ENCODE assay signal across 8 mouse cellular contexts in the genomic region with DNA sequence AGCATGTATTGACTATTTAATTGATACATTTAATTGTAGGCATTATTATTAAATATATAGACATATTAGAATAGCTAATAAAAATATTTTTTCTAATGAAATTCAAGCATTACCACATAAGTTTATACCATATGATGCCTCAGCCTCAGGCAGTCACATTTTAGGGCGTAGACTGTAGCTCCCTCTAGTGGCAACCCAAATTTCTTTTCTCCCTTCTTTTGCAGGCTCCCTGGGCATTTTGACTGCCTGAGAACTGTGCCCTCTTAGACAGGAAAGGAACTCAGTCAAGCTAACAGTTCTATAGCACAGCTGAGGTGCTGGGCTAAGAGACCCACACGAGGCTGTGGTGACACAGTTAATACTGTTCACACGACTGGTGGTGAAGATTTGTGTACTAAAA. TPM values are rescaled to one million over a fixed set of nuclear protein-coding genes. Genes with fewer than 3 reads are reported as not detected.
A peak's percentile ranks its signal among the peaks of the same experiment; 100 is the strongest.
DNase-seq lines count a peak whose midpoint lies in the region; ATAC-seq and TF ChIP-seq lines count a peak whose summit lies in the region.

No protein-coding gene starts in this region.

- no peaks in the 10 kb centered on the region for H3K4me1 ChIP-seq in forebrain, embryonic 16.5 days (replicated peaks; ENCODE audit: control insufficient read depth, insufficient read depth, low read length)
- H3K4me1 ChIP-seq in kidney, postnatal 0 days (replicated peaks; ENCODE audit: insufficient read depth, low read length): no peaks in the 10 kb centered on the region
- peaks cover 2% of the 10 kb centered on the region; the same call in 1 of the 2 replicates for H3K4me1 ChIP-seq in lung, embryonic 16.5 days (replicated peaks; ENCODE audit: control insufficient read depth, insufficient read depth, low read length)

- H3K27me3 ChIP-seq in forebrain, embryonic 16.5 days (replicated peaks; ENCODE audit: control insufficient read depth, insufficient read depth, low read length): no peaks in the 10 kb centered on the region
- H3K27me3 ChIP-seq in kidney, postnatal 0 days (ENCODE audit: insufficient read depth, low read length): no peaks in the 10 kb centered on the region
- no peaks in the 10 kb centered on the region; the same call in 1 of the 2 replicates for H3K27me3 ChIP-seq in lung, embryonic 16.5 days (ENCODE audit: control insufficient read depth, insufficient read depth, low read depth, low read length)

- no peaks in the 10 kb centered on the region for H3K9me3 ChIP-seq in forebrain, embryonic 16.5 days (ENCODE audit: control insufficient read depth, low read length)
- H3K9me3 ChIP-seq in kidney, postnatal 0 days (replicated peaks; ENCODE audit: low read length): no peaks in the 10 kb centered on the region
- no peaks in the 10 kb centered on the region for H3K9me3 ChIP-seq in lung, embryonic 16.5 days (ENCODE audit: control insufficient read depth, low read length)

- H3K36me3 ChIP-seq in forebrain, embryonic 16.5 days (ENCODE audit: control insufficient read depth, insufficient read depth): no peaks in the 10 kb centered on the region
- no peaks in the 10 kb centered on the region for H3K36me3 ChIP-seq in kidney, postnatal 0 days (ENCODE audit: insufficient read depth, low read length)
- no peaks in the 10 kb centered on the region for H3K36me3 ChIP-seq in lung, embryonic 16.5 days (ENCODE audit: control insufficient read depth, insufficient read depth, low read length)

- peak; percentile 88 for ATAC-seq in forebrain, embryonic 16.5 days
- no peak for ATAC-seq in kidney, postnatal 0 days (replicated peaks; ENCODE audit: low FRiP score, low read depth)
- peak; percentile 77 for ATAC-seq in lung, embryonic 16.5 days (ENCODE audit: low read depth)

- WGBS in forebrain, embryonic 16.5 days: 8% methylated on average over 3 of the region's 3 CpGs
- WGBS in kidney, postnatal 0 days: 7% methylated on average over 3 of the region's 3 CpGs
- 1% methylated on average over 3 of the region's 3 CpGs for WGBS in lung, embryonic 16.5 days

- H3K27ac ChIP-seq in forebrain, embryonic 16.5 days (ENCODE audit: low read length): no peak overlapping the region
- no peak overlapping the region for H3K27ac ChIP-seq in kidney, postnatal 0 days
- H3K27ac ChIP-seq in lung, embryonic 16.5 days (ENCODE audit: low read length): no peak overlapping the region

- no peak overlapping the region for H3K4me2 ChIP-seq in forebrain, embryonic 16.5 days (ENCODE audit: low read length)
- no peak overlapping the region for H3K4me2 ChIP-seq in kidney, postnatal 0 days (ENCODE audit: low read length)
- H3K4me2 ChIP-seq in lung, embryonic 16.5 days (ENCODE audit: low read depth, low read length): no peak overlapping the region

- peak; percentile 92 for TF ChIP-seq CTCF in kidney, postnatal 0 days (IDR thresholded peaks at IDR 0.05; ENCODE audit: low read depth)

- DNase-seq in adrenal gland, adult (ENCODE audit: inconsistent age in 2 of 2, low spot score in 1 of 2): peak; percentile 16 to 80
- no peak for DNase-seq in adrenal gland, postnatal 4 days (ENCODE audit: low spot score in 2 of 2)
- DNase-seq in CD4-positive helper T cell, adult 2 months (ENCODE audit: low read depth, low spot score): peak; percentile 24
- peak; percentile 13 for DNase-seq in c-Kit-positive CD71-positive TER-119-positive erythroid progenitor cells, embryonic 14.5 days (ENCODE audit: low spot score)
- DNase-seq in kidney, postnatal 0 days (ENCODE audit: low spot score): peak; percentile 89
- peak; percentile 81 for DNase-seq in retina, postnatal 1 day

- H3K4me3 ChIP-seq in forebrain, embryonic 16.5 days (replicated peaks; ENCODE audit: low read length): no peak overlapping the region
- H3K4me3 ChIP-seq in kidney, postnatal 0 days (replicated peaks; ENCODE audit: low read depth, low read length): no peak overlapping the region
- H3K4me3 ChIP-seq in lung, embryonic 16.5 days (ENCODE audit: low read length): no peak overlapping the region

- no peak overlapping the region for H3K9ac ChIP-seq in forebrain, embryonic 16.5 days (replicated peaks; ENCODE audit: low read depth, low read length)
- no peak overlapping the region for H3K9ac ChIP-seq in kidney, postnatal 0 days (ENCODE audit: low read depth, low read length)
- H3K9ac ChIP-seq in lung, embryonic 16.5 days (ENCODE audit: low read length): no peak overlapping the region

RNA-seq across cellular contexts. Expression of a gene that starts 12.3 kb away (rescaled TPM):
- total RNA-seq in adrenal gland, postnatal 4 days (2021): 1 to 10 TPM; 1.5 to 4.3 TPM
- 0.86 and 0.92 TPM in 2 replicates for polyA plus RNA-seq in forebrain, embryonic 16.5 days (2015; fragmentation: Nextera tagmentation; extraction: Ambion mirVana)
- 27.8 and 31.6 TPM in 2 replicates for polyA plus RNA-seq in kidney, postnatal 0 days (2015; fragmentation: Nextera tagmentation; extraction: Ambion mirVana)
- polyA plus RNA-seq in lung, embryonic 16.5 days (2015; fragmentation: Nextera tagmentation; extraction: Ambion mirVana): 4.0 and 4.1 TPM in 2 replicates

Comparison
In these comparisons a context has a peak if more than half of its experiments do, and no peak if none do; other contexts are left out.
1. DNase-seq: peak in adrenal gland, adult (2 of 2), CD4-positive helper T cell, adult 2 months (single experiment), c-Kit-positive CD71-positive TER-119-positive erythroid progenitor cells, embryonic 14.5 days (single experiment), kidney, postnatal 0 days (single experiment) and retina, postnatal 1 day (single experiment); none in adrenal gland, postnatal 4 days (0 of 2).